Mouse (Mus musculus): ENCODE measurements around the gene Ly6g6f. TPM values are rescaled to one million over a fixed set of nuclear protein-coding genes. Genes with fewer than 3 reads are reported as not detected.
A peak's percentile ranks its signal among the peaks of the same experiment; 100 is the strongest.

Gene Ly6g6f
- polyA plus RNA-seq, 1 experiment from 2014 or later: 0.66 TPM

- no peaks in the 10 kb centered on the region for H3K9me3 ChIP-seq (replicated peaks)
- H3K27me3 ChIP-seq (ENCODE audit: low read depth, poor library complexity, severe bottlenecking): no peaks in the 10 kb centered on the region
- peaks cover 61% of the 10 kb centered on the region for H3K4me1 ChIP-seq
- WGBS: under 1% methylated on average over 21 of the region's 21 CpGs
- H3K4me3 ChIP-seq: peak overlapping the region; percentile 76
- DNase-seq (ENCODE audit: low spot score): peak; percentile 75
- H3K27ac ChIP-seq: peak overlapping the region; percentile 95
- H3K36me3 ChIP-seq: peaks cover 43% of the 10 kb centered on the region
Observed at GRCm38 (mm10) chr17:35051156-35052086, 34.0 kb downstream of the Ly6g6f start.

GRCm38 (mm10) chr17:35050126-35050750, 35.2 kb downstream of the Ly6g6f start:
- Histone ChIP-seq H3K4me1 (peaks cover 72% of the 10 kb centered on the region), H3K9me3 (replicated peaks) (no peaks in the 10 kb centered on the region)
- WGBS: 1% methylated on average over 27 of the region's 27 CpGs

GRCm38 (mm10) chr17:35049561-35050016, 35.8 kb downstream of the Ly6g6f start, which contains the start of gene Clic1:
Gene Clic1 (plus strand): TSS chr17:35049966.
- H3K27me3 ChIP-seq (ENCODE audit: low read depth, poor library complexity, severe bottlenecking): no peaks in the 10 kb centered on the region
- WGBS: 2% methylated on average over 11 of the region's 11 CpGs
- H3K36me3 ChIP-seq: peaks cover 25% of the 10 kb centered on the region
- peaks cover 77% of the 10 kb centered on the region for H3K4me1 ChIP-seq
- peak; percentile 83 for DNase-seq (ENCODE audit: low spot score)
- no peaks in the 10 kb centered on the region for H3K9me3 ChIP-seq (replicated peaks)
- H3K4me3 ChIP-seq: peak within 1 kb of the TSS; percentile 76
- peak within 1 kb of the TSS; percentile 95 for H3K27ac ChIP-seq

More at GRCm38 (mm10) chr17:35050126-35050750, 35.2 kb downstream of the Ly6g6f start:
- DNase-seq (ENCODE audit: low spot score): peak; percentile 81
- Histone ChIP-seq H3K36me3 (peaks cover 32% of the 10 kb centered on the region), H3K27me3 (ENCODE audit: low read depth, poor library complexity, severe bottlenecking) (no peaks in the 10 kb centered on the region), H3K27ac (peak overlapping the region; percentile 95), H3K4me3 (peak overlapping the region; percentile 76)

GRCm38 (mm10) chr17:35048932-35049440, 36.4 kb downstream of the Ly6g6f start:
- H3K27ac ChIP-seq: peak overlapping the region; percentile 95
- H3K4me3 ChIP-seq: no peak overlapping the region
- no peaks in the 10 kb centered on the region for H3K9me3 ChIP-seq (replicated peaks)
- peaks cover 80% of the 10 kb centered on the region for H3K4me1 ChIP-seq
- no peak for DNase-seq (ENCODE audit: low spot score)
- peaks cover 19% of the 10 kb centered on the region for H3K36me3 ChIP-seq
- no peaks in the 10 kb centered on the region for H3K27me3 ChIP-seq (ENCODE audit: low read depth, poor library complexity, severe bottlenecking)
- WGBS: 85% methylated on average over 5 of the region's 5 CpGs

- Histone ChIP-seq H3K4me3 (no peak overlapping the region), H3K27ac (peak overlapping the region; percentile 97), H3K9me3 (replicated peaks) (no peaks in the 10 kb centered on the region), H3K27me3 (ENCODE audit: low read depth, poor library complexity, severe bottlenecking) (no peaks in the 10 kb centered on the region), H3K36me3 (peaks cover 13% of the 10 kb centered on the region), H3K4me1 (peaks cover 81% of the 10 kb centered on the region)
- no peak for DNase-seq (ENCODE audit: low spot score)
- WGBS: 41% methylated on average over 11 of the region's 11 CpGs
Observed at GRCm38 (mm10) chr17:35048149-35048931, 37.1 kb downstream of the Ly6g6f start.

- WGBS: 52% methylated on average over 1 of the region's 1 CpGs
Observed at GRCm38 (mm10) chr17:35047688-35048087, 37.7 kb downstream of the Ly6g6f start.

GRCm38 (mm10) chr17:35046681-35047455, 38.5 kb downstream of the Ly6g6f start, which contains the start of gene Msh5:
Gene Msh5 (minus strand): TSS chr17:35046745.
- DNase-seq (ENCODE audit: low spot score): peak; percentile 99
- H3K36me3 ChIP-seq: no peaks in the 10 kb centered on the region
- H3K4me3 ChIP-seq: peak within 1 kb of the TSS; percentile 70
- peaks cover 72% of the 10 kb centered on the region for H3K4me1 ChIP-seq
- peak within 1 kb of the TSS; percentile 97 for H3K27ac ChIP-seq
- H3K27me3 ChIP-seq (ENCODE audit: low read depth, poor library complexity, severe bottlenecking): no peaks in the 10 kb centered on the region
- 3% methylated on average over 33 of the region's 33 CpGs for WGBS
- H3K9me3 ChIP-seq (replicated peaks): no peaks in the 10 kb centered on the region

More at GRCm38 (mm10) chr17:35047688-35048087, 37.7 kb downstream of the Ly6g6f start:
- H3K4me3 ChIP-seq: no peak overlapping the region
- H3K36me3 ChIP-seq: peaks cover 6% of the 10 kb centered on the region
- H3K27ac ChIP-seq: peak overlapping the region; percentile 97
- H3K9me3 ChIP-seq (replicated peaks): no peaks in the 10 kb centered on the region
- no peaks in the 10 kb centered on the region for H3K27me3 ChIP-seq (ENCODE audit: low read depth, poor library complexity, severe bottlenecking)
- no peak for DNase-seq (ENCODE audit: low spot score)
- peaks cover 81% of the 10 kb centered on the region for H3K4me1 ChIP-seq

- no peak for DNase-seq (ENCODE audit: low spot score)
- Histone ChIP-seq H3K27ac (peak overlapping the region; percentile 97), H3K4me3 (peak overlapping the region; percentile 70), H3K27me3 (ENCODE audit: low read depth, poor library complexity, severe bottlenecking) (no peaks in the 10 kb centered on the region), H3K36me3 (no peaks in the 10 kb centered on the region), H3K4me1 (peaks cover 64% of the 10 kb centered on the region), H3K9me3 (replicated peaks) (no peaks in the 10 kb centered on the region)
- 5% methylated on average over 48 of the region's 48 CpGs for WGBS
Observed at GRCm38 (mm10) chr17:35045807-35046680, 39.4 kb downstream of the Ly6g6f start.

- H3K4me1 ChIP-seq: peaks cover 55% of the 10 kb centered on the region
- H3K36me3 ChIP-seq: no peaks in the 10 kb centered on the region
- peak overlapping the region; percentile 97 for H3K27ac ChIP-seq
- no peaks in the 10 kb centered on the region for H3K27me3 ChIP-seq (ENCODE audit: low read depth, poor library complexity, severe bottlenecking)
- peak overlapping the region; percentile 70 for H3K4me3 ChIP-seq
- no peaks in the 10 kb centered on the region for H3K9me3 ChIP-seq (replicated peaks)
- DNase-seq (ENCODE audit: low spot score): peak; percentile 28
- 86% methylated on average over 7 of the region's 7 CpGs for WGBS
Observed at GRCm38 (mm10) chr17:35044904-35045806, 40.3 kb downstream of the Ly6g6f start.

GRCm38 (mm10) chr17:35043794-35044193, 41.6 kb downstream of the Ly6g6f start:
- Histone ChIP-seq H3K27ac (no peak overlapping the region; the same call in 1 of the 2 replicates), H3K27me3 (ENCODE audit: low read depth, poor library complexity, severe bottlenecking) (no peaks in the 10 kb centered on the region), H3K4me3 (no peak overlapping the region), H3K4me1 (peaks cover 42% of the 10 kb centered on the region), H3K36me3 (no peaks in the 10 kb centered on the region), H3K9me3 (replicated peaks) (no peaks in the 10 kb centered on the region)
- WGBS: 86% methylated on average over 4 of the region's 4 CpGs
- DNase-seq (ENCODE audit: low spot score): no peak
